Mouse (Mus musculus): Measurements from ENCODE around the gene Olfr1246.

GRCm38 (mm10) chr2:89593057-89593456 is at the start of gene Olfr1246:
- TF ChIP-seq PAX5 (IDR thresholded peaks at IDR 0.05; ENCODE audit: low read length) (no peak), TCF12 (IDR thresholded peaks at IDR 0.05; ENCODE audit: low read depth, low read length) (no peak), CTCF (conservative IDR thresholded peaks at IDR 0.05 in 1 of 2, IDR thresholded peaks at IDR 0.05 in 1 of 2; ENCODE audit: low read depth in 2 of 2, low read length in 2 of 2) (no peak), POLR2A (IDR thresholded peaks at IDR 0.05; ENCODE audit: low read depth, low read length) (no peak), BHLHE40 (IDR thresholded peaks at IDR 0.05; ENCODE audit: low read depth, low read length) (no peak), USF1 (IDR thresholded peaks at IDR 0.05; ENCODE audit: low read depth, low read length) (no peak), MAX (IDR thresholded peaks at IDR 0.05; ENCODE audit: low read length) (no peak), KAT2A (IDR thresholded peaks at IDR 0.05; ENCODE audit: insufficient replicate concordance, low read length) (no peak), TBP (conservative IDR thresholded peaks at IDR 0.05; ENCODE audit: low read depth, low read length) (no peak), SIN3A (IDR thresholded peaks at IDR 0.05; ENCODE audit: low read length) (no peak), MYC (IDR thresholded peaks at IDR 0.05; ENCODE audit: low read depth, low read length) (no peak), RCOR1 (conservative IDR thresholded peaks at IDR 0.05; ENCODE audit: low read depth, low read length) (no peak), UBTF (IDR thresholded peaks at IDR 0.05; ENCODE audit: low read depth, low read length) (no peak), MXI1 (IDR thresholded peaks at IDR 0.05; ENCODE audit: low read depth, low read length) (no peak)
